In the genomic region with DNA sequence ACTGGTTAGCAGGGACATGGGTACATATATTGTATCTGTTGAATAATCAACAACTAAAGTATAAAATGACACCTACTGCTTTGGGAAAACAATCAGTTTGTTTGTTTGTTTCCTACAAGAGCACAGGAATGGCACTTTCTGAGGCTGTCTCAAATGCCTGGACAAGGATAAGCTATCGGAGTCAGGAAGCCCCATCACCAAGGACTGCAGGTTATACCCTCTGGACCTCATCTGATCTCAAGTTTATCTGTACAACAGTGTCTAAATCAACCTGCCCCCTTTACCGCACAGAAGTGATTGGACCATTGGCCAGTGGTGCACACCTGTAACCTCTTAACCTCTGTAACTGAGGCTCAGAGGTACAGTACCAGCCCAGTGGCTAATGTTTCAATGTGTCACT, we compare ENCODE assay signal across 32 mouse cellular contexts.
"Had no signal": no experiment of that assay in that cellular context is flagged by ENCODE, and none has a peak within 500 bp of the region (broad histone marks: within the 10 kb centered on the region; RNA-seq: fewer than 3 reads in every experiment).

No protein-coding gene starts in this region.

- ATAC-seq: hindbrain, embryonic 16.5 days; hindbrain, postnatal 0 days; inflammation-experienced regulatory T-cells, adult 6 months; intestine, embryonic 15.5 days; intestine, embryonic 16.5 days; intestine, postnatal 0 days had no signal

- H3K9ac ChIP-seq: heart, embryonic 12.5 days; heart, embryonic 13.5 days; heart, embryonic 15.5 days; hindbrain, embryonic 12.5 days; hindbrain, embryonic 13.5 days; hindbrain, embryonic 14.5 days; hindbrain, embryonic 15.5 days; intestine, embryonic 15.5 days; kidney, embryonic 15.5 days had no signal

- H3K4me2 ChIP-seq: heart, embryonic 11.5 days; heart, embryonic 12.5 days; heart, embryonic 13.5 days; heart, embryonic 15.5 days; hindbrain, embryonic 12.5 days; hindbrain, embryonic 13.5 days; hindbrain, embryonic 14.5 days; hindbrain, embryonic 15.5 days; intestine, embryonic 15.5 days; kidney, embryonic 15.5 days had no signal

- DNase-seq: heart, postnatal 36 days; heart, postnatal 4 days; kidney, adult 11 months; kidney, adult 18-20 months; kidney, adult 2 months; kidney, adult 8-10 months; kidney, adult 9 months; kidney, postnatal 10 days; kidney, postnatal 14 days; kidney, postnatal 25 days; kidney, postnatal 36 days; kidney, postnatal 4 days; layer of hippocampus, adult 9-11 months; layer of hippocampus, postnatal 36 days had no signal

- H3K4me1 ChIP-seq: heart, embryonic 12.5 days; heart, embryonic 13.5 days; heart, embryonic 15.5 days; hindbrain, embryonic 10.5 days; hindbrain, embryonic 12.5 days; hindbrain, embryonic 13.5 days; hindbrain, embryonic 15.5 days; intestine, embryonic 15.5 days; kidney, embryonic 15.5 days had no signal

- H3K9me3 ChIP-seq: heart, embryonic 12.5 days; heart, embryonic 13.5 days; heart, embryonic 15.5 days; hindbrain, embryonic 10.5 days; hindbrain, embryonic 12.5 days; hindbrain, embryonic 13.5 days; hindbrain, embryonic 15.5 days; intestine, embryonic 15.5 days; kidney, embryonic 15.5 days had no signal

- H3K27me3 ChIP-seq: heart, embryonic 12.5 days; heart, embryonic 13.5 days; heart, embryonic 15.5 days; hindbrain, embryonic 12.5 days; hindbrain, embryonic 13.5 days; hindbrain, embryonic 15.5 days; intestine, embryonic 15.5 days; kidney, embryonic 15.5 days had no signal

- H3K27ac ChIP-seq: heart, embryonic 13.5 days; heart, embryonic 15.5 days; hindbrain, embryonic 10.5 days; hindbrain, embryonic 12.5 days; hindbrain, embryonic 13.5 days; hindbrain, embryonic 14.5 days; hindbrain, embryonic 15.5 days; hindbrain, postnatal 0 days; intestine, embryonic 15.5 days; kidney, embryonic 15.5 days; kidney, postnatal 0 days; layer of hippocampus, adult 2 months had no signal

- H3K4me3 ChIP-seq: heart, embryonic 12.5 days; heart, embryonic 13.5 days; heart, embryonic 15.5 days; hindbrain, embryonic 10.5 days; hindbrain, embryonic 12.5 days; hindbrain, embryonic 13.5 days; hindbrain, embryonic 15.5 days; intestine, embryonic 15.5 days; kidney, embryonic 15.5 days; layer of hippocampus, adult 2 months had no signal

- H3K36me3 ChIP-seq: hindbrain, embryonic 13.5 days; hindbrain, embryonic 15.5 days; intestine, embryonic 15.5 days had no signal
